Mouse (Mus musculus): ENCODE measurements at regions not wholly inside any gene's neighbourhood (a gene's known extent, or its start where the extent isn't known, plus 50 kb on each side); places are given as distances from the start of the nearest gene placed in this dataset.
"Not testable (repeated sequence)": the region's sequence is repeated elsewhere in the genome, so short reads cannot be mapped to it uniquely, and the experiment has no call there.

DNA sequence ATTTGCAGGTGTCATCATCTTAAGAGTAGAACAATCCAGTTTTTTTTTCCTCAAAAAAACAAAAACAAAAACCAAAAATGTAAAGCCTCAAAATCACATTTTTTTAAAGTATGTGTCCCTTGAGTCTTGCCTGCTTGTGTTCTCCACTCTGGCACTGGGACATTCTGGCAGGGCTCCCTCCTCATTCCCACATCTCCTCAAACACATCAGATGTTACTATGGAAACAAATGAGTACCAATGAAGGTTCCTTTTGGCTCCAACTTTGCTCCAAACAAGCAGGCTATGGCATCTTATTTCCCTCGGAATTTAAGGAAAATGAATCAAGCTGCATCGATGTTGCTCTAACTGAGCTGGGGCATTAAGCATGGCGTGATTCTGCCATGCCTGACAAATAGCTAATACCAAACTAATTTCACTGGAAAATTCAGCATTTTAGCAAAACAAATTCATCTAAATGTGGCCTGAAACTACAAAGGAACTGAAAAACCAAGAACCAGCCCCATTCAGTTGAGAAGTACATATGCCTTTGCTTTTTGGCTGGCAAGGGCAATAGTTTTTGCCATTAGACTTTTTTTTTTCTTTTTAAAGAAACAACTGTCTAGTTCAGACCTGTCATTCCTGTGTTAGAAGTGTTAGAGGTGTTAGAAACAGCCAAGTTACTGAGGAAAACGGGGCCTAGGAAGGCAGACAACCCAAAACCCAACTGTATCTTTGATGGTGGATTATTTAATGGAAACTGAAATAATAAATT is 522.2 kb upstream of the 2610301B20Rik start:
- DNase-seq: no peak

DNA sequence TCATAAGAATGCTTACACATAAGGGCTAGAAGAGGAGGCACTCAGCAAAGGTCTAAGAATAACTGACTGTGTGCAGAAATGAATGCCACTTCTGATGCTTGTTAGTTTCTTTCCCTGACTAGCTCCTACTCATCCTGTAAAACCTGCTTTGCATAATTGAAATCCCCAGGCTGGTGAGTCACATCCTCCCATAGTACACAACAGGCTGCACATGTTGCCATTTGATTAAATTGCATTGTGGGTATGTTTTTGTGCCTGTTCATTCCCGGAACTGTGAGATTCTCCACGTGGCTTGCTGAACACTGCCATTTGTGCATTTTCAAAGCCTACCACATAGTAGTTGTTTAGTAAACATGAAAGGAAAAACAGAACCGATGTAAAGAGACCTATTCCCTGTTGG is 516.7 kb upstream of the 2610301B20Rik start:
- DNase-seq: no peak

DNA sequence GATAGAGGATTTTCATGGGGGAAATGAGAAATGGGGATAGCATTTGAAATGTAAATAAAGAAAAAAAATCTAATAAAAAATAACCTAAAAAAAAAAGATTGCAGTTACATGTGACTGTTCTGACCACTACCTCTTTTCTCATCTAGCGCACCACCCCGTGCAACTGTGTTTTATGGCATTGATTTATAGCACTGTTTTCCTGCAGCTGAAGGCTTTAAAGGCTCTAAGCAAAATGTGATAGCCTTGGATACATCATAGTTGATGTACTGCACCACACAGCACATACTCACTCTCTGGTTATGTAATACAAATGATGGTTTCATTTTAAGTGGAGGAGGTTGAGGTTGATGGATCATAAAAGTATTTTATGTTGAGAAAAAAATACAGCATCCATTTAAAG is 484.5 kb upstream of the 2610301B20Rik start:
- no peak for DNase-seq

DNA sequence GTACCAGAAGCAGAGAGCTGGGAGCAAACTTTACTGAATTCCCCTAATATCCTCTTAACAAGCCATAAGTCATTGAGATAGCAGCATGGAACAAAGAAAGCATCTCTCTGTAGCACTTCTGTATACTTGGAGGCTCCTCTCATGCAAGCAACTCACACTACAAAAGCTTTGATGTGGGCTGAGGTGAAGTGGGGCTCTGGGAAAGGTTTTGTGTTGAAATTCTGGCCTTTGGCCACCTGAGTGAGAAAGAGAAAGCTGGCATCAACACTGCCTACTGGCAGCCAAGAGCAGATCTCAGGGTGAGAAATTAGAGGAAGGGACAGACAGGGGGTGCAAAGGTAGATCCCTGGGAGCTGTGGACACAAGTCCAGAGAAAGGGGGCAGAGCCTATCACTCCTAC is 477.0 kb upstream of the 2610301B20Rik start:
- DNase-seq: no peak

DNA sequence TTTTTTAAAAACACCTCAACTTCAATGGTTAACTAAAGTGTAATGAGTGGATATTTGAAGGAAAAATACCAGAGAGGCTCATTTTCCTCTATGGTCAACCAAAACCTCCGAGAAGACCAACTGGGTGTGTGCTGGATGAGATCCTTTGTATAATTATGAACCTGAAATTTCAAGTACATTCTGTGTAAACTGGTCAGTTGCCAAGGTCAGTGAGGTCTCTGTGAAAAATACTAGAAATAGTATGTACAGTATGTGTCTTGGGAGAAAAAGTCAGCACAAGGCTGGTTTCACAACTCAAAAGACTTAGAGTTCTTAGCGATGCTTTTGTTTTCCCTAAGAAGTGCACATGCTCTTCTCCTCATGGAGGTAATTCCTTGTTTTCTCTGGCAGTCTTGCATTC is 476.2 kb upstream of the 2610301B20Rik start:
- DNase-seq: no peak

- no peak for DNase-seq
These were observed 474.6 kb upstream of the 2610301B20Rik start for GRCm38 (mm10) chr4:10399649-10400048.

GRCm38 (mm10) chr4:10402928-10403327 is 471.4 kb upstream of the 2610301B20Rik start:
- no peak for DNase-seq

- no peak for DNase-seq
These were observed 469.9 kb upstream of the 2610301B20Rik start for GRCm38 (mm10) chr4:10404438-10404837.

GRCm38 (mm10) chr4:10405102-10405501 is 469.2 kb upstream of the 2610301B20Rik start:
- DNase-seq: no peak

DNA sequence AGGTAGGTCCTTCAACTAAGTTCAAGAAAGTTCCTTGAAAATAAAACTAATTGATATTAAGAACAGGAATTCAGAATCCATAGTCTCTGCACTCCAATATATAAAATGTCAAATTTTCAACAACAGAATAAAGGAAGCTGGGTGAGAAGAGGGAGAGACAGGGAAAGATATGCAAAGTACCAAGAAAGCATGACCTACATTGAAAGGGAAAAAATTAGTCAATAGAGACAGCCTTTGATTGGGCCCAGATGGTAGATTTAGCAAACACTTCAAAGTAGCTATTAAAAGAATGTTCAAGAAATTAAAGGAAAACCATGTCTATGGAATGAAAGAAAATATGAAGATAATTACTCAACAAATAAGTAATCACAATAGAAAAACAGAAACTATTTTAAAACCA is 460.0 kb upstream of the 2610301B20Rik start:
- no peak for DNase-seq

- no peak for DNase-seq
These were observed 452.9 kb upstream of the 2610301B20Rik start for GRCm38 (mm10) chr4:10421354-10421753.

GRCm38 (mm10) chr4:10434438-10434837 is 439.9 kb upstream of the 2610301B20Rik start:
- no peak for DNase-seq

- not testable (repeated sequence) for DNase-seq
These were observed 434.4 kb upstream of the 2610301B20Rik start for GRCm38 (mm10) chr4:10439921-10440320.

DNA sequence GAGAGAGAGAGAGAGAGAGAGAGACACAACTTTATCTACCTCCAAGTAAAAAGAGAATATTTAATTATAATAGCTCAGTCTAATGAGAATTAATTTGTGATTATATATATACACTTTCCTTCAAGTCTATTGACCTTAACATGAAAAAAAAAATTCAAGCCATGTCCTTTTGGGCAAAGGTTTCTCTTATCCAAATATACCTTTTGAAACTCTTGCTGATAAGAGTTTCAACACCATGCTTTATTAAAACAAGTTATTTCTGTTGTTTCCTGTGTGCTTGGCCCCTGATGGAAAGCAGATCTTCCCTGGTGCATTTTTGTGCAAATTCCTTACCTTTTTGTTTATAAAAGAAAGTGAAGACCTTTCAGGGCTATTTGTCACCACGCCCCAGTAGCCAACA is 414.7 kb upstream of the 2610301B20Rik start:
- DNase-seq: no peak

- DNase-seq: no peak
These were observed 393.4 kb upstream of the 2610301B20Rik start for GRCm38 (mm10) chr4:10480936-10481335.

- DNase-seq: peak; percentile 2 to 6
These were observed 366.0 kb upstream of the 2610301B20Rik start for GRCm38 (mm10) chr4:10508163-10508821.

- DNase-seq: no peak
These were observed 364.3 kb upstream of the 2610301B20Rik start for GRCm38 (mm10) chr4:10510013-10510412.

DNA sequence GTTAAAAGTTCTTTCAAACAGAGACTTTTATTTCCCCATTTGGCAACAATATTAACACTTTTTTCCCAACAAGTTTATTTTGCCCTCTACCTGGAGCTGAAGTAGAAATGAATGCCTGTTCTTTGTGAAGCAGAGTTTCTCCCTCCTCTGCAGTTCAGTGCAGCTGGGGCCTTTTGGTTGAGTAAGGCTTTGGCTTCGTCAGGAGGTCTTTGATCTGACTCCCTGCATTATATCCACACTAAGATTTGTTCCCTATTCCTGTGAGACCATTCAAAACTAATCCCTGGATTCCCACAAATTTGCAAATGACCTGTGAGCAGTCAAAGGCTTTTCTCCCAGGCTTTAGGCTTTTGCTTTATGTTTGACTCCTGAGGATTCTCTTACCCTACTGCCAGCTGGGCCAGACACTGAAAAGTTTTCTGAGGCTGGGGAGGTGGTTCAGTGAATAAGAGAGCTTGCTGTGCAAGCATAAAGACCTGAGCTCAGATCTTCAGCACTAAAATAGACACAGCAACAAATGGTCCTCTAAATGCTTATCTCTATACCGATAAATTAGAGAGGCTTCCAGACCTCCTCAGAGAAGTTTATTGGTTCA is 323.5 kb upstream of the 2610301B20Rik start:
- DNase-seq: no peak

DNA sequence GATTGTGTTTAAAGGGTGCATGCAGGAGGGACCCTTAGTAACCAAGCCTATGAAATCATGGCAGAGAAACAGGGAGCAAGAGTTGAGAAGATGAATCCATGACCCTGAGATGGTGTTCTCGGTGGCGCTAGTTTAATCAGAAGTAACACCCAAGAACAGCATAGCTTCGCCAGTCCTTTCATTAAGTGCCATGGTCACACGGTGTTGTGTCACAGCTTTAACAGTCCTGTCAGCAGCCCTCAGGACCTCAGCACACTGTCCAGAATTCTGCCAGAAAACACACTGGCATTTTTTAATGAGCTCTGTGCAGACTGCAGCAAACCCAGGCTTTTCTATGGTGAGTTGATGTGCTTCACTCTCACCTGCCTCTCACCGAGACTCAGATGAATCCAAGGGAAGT is 320.6 kb upstream of the 2610301B20Rik start:
- DNase-seq: no peak

DNA sequence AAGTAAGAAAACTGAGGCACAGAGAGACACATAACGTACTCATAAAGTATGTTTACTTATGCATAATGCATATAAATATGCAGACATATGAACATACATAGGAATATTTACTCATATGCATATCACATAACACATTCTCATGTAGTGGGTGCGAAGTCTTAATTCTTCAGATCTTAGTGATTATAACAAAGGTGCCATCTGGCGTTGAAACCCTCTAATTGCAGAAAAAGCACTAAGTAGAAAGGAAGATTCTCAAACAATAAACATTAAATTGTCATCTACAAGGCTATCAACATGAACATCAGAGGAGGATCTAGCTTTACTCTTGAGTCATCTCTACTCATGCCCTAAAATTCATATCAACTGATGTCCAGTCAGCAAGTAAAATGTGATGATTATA is 314.2 kb upstream of the 2610301B20Rik start:
- no peak for DNase-seq

DNA sequence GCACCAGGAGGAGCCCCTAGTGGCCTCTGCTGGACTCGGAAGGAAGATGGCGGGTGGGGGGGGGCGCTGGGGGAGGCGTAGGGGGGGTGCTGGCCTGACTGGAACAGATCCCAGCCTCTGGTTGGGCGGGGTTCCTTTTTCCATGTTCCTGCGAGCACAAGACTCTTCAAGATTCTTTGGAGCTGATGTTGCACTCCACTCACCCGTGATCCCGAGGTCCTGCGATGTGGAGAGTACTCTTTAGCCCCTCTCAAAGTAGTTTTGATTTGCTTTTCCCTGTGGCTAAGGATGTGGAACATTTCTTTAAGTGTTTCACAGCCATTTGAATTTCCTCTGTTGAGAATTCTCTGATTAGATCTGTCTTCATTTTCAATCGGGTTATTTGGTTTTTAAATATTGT is 269.8 kb upstream of the 2610301B20Rik start:
- no peak for DNase-seq

GRCm38 (mm10) chr4:10607855-10608576 is 266.3 kb upstream of the 2610301B20Rik start:
- DNase-seq: no peak

GRCm38 (mm10) chr4:10610784-10611183 is 263.5 kb upstream of the 2610301B20Rik start:
- no peak for DNase-seq
